Mouse (Mus musculus) gastrocnemius, postnatal 4 days (tissue): Measurements from ENCODE around the gene Gm47995. TPM values are rescaled to one million over a fixed set of nuclear protein-coding genes. Genes with fewer than 3 reads are reported as not detected.
"Not testable (repeated sequence)": the region's sequence is repeated elsewhere in the genome, so short reads cannot be mapped to it uniquely, and the experiment has no call there.

Source experiments
- DNase-seq, 2 experiments: peaks; one replicate each; pipeline ENCODE4 v3.0.0; 2021 to 2022; ENCODE audit warnings: low spot score in 2 of 2, mixed read lengths in 2 of 2
- long read RNA-seq, 2 experiments: library from polyadenylated mRNA; stranded (forward); transcript quantifications; one replicate each; pipeline ENCODE4 v2.0.0; 2021
- total RNA-seq, 2 experiments: library from RNA; stranded (reverse); gene quantifications; 2 replicates each; pipeline ENCODE4 v1.2.3; 2021

Gene Gm47995
- not detected for total RNA-seq
- long read RNA-seq, experiment 1 = 0 reads
- long read RNA-seq, experiment 2, partial matches to known transcripts = 0 of 1 reads
- long read RNA-seq, experiment 2, other reads (novel, unspliced or antisense) = 0 of 1 reads

DNA sequence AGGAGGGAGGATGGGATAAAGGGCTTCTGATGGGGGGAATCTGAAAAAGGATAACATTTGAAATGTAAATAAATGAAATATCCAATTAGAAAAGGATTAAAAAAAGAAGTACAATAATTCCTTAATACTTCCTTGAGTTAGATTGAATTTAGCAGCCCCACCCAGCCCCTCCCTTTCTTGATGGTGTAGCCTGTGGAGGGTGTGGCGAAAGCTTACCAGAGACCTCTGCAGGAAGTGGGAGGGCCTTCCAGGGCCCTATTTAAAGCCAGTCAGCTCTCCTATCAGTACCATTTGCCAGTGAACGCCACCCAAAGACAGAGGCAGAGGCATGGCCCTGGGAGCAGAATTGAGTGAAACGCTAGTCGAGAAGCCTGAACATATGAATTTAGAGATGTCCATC lies at the start of gene Gm47995:
TSS of gene Gm47995 (plus strand) at position 329 of the 400 bp plus-strand sequence.
- DNase-seq = not testable (repeated sequence)

DNA sequence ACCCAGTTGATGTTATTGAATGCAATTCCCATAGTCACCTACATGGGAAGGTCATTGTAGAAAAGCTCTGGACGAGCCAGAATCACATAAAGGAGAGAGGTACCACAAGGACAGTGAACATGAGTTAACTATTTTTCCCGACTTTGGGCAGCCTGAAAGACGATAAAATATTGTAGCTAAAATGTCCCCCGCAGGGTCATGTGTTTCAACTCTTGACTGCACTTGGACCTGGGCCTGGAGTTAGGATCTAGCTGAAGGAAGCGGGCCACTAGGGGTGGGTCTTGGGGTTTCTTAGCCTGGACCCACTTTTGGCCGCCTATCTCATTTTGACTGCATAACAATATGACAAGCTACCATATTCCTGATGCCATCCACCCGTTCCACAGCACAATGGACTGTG lies 48.0 kb upstream of the Gm47995 start:
- no peak for DNase-seq

DNA sequence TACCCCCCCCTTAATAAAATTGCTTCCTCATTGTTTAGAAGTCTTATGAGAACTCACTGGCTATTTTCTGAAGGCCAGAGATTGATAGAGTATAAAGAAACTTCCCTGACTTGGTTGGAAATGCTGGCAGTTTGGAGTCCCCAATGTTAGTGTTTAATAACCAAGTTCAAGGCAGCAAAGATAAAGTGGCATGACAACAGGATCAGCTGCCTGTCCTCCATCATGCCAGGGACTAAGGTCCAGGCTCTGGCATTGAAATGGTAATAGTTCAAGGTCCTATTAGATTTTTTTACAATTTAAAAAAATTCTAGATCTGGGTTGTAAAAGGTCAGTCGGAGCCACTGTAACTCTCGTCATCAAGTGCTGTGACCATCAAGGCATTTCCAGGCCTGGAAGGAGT lies 47.2 kb upstream of the Gm47995 start:
- DNase-seq = no peak

DNA sequence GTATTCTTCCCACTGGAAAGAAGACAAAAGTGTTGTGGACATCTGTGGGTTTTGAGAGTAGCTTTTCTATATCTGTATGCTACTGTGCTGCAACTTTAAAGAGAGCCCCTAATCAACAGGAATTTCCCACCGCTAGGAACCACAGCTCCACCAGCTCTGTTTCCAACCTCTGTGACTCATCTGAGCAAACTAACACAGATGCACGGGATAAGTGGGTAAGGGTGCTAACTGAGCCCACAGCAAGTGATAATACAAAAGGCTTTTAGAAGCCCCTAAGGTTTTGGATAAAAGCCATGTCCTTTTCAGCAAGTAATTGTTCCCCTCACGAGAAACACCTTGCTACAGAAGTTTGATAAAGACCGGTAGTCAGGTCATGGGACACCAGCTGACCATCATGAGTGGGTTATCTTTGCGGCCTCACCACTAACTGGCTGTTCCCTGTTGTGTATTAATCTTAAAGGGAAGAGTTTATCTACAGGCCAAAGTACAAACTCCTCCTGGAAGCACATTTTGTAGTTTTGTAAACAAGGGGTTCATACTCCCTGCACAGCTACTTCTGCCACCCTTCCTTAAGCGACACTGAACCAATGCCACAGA lies 45.1 kb upstream of the Gm47995 start:
- DNase-seq = no peak

DNA sequence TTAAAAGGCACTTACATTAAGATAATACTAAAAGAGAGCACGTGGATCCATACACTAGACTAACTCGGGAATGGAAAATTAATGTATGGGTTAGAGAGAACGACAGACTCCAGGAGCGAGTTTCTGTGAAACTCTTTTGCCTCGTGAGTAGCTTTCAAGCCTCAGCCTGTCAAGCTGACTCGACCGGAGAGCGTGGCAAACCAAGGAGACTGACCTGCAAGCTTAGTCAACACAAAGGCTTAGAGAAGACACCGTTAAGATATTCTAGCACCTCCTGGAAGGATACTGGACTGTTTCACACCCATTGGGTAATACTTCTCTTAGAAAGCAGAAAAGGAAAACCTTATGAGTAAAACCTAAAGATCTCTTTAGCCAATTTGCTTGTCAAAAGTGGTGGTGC lies 44.1 kb upstream of the Gm47995 start:
- not testable (repeated sequence) for DNase-seq

DNA sequence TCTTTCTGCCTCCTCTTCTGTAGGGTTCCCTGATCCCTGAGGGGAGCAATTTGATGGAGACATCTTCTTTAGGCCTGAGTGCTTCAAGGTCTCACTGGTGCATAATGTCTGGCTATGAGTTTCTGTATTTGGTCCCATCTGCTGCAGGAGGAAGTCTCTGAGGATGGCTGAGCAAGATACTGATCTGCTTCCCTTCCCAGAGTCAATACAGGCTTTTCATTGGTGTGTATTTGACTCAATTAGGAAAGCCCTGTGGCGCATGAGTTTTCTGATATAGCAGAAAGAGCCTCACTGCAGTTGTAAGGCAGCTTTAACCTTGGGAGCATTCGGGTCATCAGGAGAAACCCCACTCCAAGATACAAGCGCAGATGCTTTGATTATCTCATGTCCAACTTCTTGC lies 42.1 kb upstream of the Gm47995 start:
- no peak for DNase-seq

DNA sequence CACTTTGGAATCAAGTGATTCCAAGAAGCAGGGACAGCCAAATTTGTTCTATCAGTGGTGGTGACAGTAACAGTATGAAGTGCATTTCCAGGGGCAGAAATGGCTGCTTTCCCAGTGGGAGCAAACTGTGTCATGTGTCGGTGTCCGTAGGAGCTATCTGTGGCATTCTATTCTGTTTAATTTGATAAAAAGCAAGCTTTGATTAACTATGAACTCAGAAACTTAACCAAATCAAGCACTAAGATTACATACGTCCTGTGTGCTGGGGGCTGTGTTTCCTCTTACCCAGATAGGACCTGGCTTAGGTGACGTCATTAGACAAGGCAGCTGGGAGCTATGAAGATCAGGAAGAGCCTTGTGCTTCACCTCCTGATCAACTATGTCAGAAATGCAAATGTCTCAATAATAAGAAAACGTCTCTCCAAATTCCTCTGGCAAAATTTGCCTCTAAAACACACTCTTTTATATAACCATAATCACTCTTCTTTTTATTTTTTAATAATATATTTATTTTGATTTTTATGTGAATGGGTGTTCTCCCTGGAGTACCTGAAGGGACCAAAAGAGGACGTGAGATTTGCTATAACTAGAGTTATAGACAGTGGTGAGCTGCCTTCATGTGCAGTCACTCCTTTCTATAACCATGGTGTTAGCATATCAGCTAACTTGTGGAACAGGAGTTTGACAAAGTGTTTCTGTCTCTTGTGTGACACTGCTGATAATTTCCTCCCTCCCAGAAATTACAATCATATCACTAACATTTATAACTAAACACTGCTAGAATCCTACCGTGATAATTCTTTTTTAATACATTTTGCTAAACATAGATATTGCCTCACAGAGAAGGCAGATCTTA lies 41.2 kb upstream of the Gm47995 start:
- no peak for DNase-seq

DNA sequence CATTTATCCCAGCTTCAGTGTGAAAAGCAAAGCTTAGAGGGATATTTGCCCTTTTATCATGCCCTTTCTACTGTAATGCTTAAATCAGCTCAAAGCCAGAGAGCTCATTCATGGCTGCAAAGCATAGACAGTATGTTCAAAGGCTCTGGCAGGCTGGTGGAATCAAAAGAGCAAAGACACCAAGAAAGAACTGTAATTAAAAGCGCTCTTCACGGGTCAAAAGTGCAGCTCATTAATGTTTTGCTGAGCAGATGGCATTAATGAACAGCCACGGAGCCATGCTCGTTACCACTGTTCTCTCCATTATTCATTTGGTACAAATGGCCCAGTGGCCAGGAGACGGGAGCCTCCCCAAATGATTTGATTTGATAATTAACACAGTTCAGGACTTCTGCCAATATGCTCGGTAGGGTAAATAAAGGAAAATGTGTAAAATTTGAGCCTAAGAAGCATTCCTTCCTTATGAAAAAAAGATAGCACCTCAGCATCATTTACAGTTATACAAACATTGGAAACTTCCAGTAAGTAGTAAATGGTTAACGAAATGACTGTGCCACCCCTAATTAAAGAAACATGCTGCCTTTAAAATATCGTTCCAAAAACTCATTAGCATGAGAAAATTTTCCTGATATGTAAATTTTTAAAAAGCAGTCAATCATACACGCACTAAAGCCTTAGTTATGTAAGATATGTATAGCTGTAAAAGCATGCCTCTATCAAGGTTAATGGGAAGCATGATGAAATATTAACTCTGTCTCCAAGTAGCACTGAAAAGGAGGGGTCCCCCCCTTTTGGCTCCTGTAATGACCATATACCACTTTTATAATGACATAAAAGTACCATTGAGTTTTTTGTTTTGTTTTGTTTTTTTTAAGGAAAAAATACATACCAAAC lies 40.0 kb upstream of the Gm47995 start:
- DNase-seq = no peak

DNA sequence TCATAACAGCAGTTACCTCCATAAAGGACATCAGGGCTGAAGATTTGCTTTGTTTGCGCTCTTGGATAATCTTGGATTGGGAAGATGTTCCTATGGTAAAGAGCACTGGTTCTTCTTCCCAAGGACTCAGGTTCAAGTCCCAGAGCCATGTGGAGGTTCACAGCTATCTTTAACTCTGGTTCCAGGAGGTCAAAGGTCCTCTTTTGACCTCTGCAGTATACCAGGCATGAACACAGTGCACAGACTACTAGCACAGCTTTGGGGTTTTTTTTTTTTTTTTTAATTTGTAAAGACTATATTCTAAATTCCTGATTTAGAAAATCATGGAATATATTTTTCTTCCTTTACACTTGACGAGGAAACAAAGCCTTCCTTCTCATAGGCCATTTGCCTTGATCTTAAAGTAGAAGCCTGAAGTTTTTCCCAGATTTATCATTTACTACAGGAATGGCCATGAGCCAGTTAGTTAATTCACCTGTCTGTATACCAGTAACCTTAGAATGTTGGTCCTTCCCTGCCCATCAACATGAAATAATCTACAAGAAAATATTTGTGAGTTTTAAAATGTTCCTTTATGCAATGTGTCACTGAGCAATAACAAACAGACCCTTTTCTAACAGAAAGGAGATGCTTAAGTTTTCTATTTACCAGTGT lies 39.3 kb upstream of the Gm47995 start:
- DNase-seq = no peak

DNA sequence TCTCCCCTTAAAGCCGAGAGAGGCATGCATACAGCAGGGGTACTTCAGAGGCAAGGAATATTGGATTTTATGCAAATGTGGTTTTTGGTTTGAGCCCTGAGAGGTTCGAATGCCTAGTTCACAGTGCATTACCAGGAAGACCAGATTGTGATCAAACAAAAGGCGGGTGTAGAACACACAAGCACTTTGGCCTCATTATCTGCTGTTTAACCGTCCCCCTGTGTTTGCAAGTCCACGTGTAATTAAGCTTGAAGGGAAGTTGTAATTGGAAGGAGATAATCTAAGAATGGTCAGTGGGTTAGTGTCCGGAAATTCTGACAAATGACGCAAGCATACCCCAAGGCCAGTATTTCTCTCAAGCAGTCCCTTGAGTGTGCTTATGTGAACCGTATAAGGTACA lies 32.2 kb upstream of the Gm47995 start:
- DNase-seq = no peak

DNA sequence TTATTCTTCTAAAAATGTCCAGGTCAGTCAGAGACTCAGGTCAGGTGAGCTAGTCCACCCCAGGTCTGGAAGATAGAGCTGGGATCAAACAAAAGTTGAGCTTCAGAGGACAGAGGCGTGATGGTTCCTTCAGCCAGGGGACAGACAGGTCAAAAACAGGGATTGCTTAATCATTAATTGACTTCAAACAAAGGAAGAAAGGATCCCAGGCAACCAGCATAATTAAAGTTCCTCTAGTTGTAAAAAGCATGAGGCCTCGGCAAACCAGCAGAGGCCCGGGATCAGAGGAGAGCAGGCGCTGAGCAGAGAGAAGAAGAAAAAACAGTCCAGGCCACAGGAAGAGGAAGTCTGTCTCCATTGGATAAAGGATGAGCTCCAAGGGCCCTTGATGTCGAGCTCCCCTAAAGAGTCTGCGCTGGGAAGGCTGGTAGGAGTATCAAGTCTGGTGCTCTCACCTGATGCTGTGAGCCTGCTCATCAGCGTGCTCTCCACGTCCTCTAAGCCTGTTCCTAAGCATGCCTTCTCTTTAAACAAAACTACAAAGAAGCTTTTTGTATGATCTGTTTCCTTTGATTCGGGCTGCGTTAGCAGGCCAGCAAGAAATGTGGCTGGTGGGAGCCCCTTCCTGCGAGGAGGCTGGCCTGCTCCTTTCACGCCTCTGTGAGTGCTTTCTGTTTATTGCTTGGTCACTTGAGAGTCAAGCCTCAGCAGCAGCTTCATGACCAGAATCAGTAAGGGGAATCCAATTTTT lies 30.8 kb upstream of the Gm47995 start:
- no peak for DNase-seq

DNA sequence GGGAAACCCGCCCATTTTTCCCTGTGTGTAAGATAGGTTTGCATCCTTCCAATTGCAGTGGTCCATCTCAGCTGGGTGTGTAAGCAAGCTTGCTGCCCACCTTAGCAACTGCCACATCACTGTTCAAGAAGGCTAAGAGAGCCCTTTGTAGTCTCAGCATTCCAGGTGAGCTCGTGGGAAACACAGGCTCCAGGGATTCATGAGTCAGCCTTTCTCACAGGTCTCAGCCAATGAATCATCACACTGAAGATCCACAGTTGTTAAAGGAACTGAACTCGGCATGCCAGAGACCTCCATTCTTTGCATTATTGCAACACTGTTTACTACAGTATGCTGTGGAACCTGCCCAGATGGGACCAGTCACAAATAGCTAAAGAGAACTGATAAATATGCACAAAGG lies 29.6 kb upstream of the Gm47995 start:
- DNase-seq = no peak

DNA sequence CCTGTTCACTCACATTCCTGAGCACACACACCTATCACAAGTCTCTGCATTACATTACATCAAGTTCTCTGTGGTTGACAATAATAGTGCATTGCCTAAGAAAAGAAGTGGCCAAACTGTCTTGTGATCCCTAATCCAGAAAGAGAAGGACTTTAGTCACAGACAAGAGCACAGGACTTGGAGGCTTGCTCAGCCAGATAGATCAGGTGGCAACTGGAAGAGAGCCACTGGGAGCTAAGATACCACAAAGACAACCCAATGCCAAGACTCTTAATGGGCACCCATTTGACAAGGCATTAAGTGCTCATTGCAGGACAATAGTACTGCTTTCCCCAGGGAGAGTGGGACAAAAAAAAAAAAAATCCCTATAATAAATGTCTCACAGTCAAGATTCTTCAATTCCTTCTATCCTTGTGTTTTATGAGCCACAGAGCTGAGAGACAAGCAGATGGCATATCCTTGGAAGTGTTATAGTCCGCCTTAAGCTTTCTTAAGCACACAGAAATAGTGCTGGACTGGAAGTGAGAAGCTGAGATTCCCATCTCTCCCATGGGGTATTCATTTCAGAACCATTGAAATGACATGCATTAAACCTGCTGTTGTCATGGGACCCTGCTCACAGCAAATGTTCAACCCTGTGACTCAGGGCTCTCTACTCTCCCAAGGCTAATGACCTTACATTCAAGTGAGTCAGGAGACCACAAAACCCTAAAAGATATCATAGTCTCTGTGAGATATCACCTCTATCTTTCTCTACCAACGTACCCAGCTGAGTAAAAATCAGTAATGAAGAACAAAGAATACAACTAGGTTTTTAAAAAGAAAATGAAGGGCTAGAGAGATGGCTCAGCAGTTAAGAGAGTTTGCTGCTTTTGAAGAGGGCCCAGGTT lies 26.4 kb upstream of the Gm47995 start:
- DNase-seq = no peak

DNA sequence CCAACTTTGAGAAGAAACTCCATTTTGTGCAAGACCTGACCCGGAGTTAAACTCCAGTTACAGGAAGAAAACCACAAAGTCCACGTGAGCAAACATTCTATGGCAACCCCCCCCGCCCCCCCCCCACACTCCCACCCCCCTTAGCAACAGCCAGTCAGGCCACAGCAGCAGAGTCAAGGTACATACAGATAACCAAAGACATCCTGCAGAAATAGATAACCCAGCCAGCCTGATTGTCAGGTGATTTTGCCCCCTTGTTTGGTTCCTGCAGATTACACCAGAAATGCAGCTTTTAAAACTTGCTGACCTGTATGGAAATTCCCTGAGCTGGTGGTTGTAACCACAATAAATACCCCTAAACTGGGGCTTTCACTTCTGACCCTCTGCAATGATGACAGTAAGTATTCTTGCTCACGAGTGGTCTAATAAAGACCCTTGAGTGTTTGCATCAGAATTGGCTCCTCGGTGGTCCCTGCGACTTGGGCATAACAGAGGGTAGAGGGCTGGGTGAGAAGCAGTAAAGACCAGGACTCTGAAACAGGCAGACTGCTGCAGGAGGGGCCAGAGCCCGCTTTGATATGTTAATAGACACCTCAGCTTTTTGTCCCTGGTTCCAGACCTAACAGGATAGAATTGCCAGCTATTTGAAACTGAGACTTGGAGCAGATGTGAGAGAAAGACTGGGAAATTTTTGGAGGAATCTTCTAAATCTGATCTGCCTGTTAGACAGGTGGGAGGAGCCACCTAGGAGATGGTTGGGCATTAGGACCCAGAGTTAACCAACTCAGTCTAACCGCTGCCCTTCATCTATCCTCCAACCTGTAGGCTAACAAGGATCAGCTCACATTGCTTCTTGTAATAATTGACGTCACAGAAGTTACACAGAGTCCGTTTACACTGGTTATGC lies 21.0 kb upstream of the Gm47995 start:
- no peak for DNase-seq

DNA sequence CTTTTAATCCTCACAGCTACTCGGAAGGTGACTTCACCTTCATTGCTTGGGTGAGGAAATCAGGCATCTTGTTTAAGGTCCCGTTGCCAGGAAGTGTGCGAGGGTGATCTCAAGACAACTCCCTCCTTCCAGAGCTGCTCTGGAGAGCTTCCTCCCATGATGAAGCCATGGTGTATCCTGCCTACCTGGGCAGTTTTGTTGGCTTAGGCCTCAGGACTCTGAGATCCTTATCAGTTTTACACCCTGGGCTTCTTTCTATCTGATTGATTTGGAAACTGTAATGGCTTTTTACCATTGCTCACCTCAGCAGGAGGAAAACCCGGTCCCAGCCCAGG lies 20.3 kb upstream of the Gm47995 start:
- no peak for DNase-seq

DNA sequence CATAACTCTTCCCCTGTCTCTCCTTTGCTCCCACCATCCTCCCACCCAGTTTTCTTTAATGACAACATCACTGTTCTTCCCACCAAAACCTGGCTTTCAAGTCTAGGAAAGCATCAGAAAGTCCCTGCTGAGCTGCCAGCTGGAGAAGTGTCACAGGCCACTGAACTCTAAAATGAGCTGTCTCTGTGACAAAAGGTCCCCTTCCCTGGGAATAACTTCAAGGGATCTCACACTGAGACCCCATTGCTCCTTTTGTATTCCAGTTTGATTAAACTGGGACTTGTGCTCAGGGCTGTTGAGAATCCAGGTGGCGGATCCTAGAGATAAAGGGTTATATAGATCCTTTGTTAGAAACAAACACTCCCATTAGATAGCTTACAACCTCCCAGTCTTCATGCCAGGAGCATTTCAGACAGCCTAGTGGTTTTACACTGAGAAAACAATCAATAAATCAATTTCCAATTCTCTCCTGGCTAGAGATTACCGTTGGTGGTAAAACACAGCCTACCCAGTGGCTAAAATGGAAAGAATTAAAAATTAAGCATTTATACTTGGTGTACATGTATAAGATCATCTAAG lies 19.7 kb upstream of the Gm47995 start:
- DNase-seq = no peak

DNA sequence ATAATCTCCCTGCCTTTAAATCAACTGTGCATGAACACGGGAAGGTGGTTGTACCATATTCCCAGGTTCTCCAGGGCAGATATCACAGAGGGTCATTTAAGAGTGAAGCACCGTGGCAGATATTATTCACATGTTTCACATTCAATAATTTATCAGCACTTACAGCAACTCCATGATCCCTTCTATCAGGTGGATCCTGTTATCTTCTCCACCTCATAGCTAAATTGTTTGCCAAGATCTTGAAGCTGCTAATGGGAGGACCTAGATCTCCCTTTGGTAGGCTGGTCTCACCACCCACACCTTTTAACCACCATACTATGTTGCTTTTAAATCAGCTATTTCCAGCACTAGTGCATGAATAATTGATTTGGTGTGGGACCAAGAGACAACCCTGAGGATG lies 18.1 kb upstream of the Gm47995 start:
- no peak for DNase-seq

DNA sequence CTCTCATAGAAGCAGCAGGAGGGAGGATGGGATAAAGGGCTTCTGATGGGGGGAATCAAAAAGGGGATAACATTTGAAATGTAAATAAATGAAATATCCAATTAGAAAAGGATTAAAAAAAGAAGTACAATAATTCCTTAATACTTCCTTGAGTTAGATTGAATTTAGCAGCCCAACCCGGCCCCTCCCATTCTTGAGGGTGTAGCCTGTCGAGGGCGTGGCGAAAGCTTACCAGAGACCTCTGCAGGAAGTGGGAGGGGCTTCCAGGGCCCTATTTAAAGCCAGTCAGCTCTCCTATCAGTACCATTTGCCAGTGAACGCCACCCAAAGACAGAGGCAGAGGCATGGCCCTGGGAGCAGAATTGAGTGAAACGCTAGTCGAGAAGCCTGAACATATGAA lies 16.0 kb upstream of the Gm47995 start, which contains the start of gene Gm47985:
TSS of gene Gm47985 (plus strand) at position 272 of the 400 bp plus-strand sequence.
- not testable (repeated sequence) for DNase-seq
